ENCODE assay signal across 15 mouse cellular contexts in genomic region chr14:46514262-46514932, GRCm38 (mm10).
"Had no signal": no experiment of that assay in that cellular context is flagged by ENCODE, and none has a peak within 500 bp of the region (broad histone marks: within the 10 kb centered on the region; RNA-seq: fewer than 3 reads in every experiment).

No protein-coding gene starts in this region.

- H3K27me3 ChIP-seq: limb, embryonic 13.5 days; liver, embryonic 13.5 days had no signal

- DNase-seq: kidney, adult 9 months; liver; liver, embryonic 13.5 days; lung, adult 2 months; lung, postnatal 14 days; lung, postnatal 4 days; midbrain, embryonic 14.5 days; thymus, adult 2 months; thymus, postnatal 14 days; thymus, postnatal 4 days had no signal

- H3K4me3 ChIP-seq: limb, embryonic 10.5 days; limb, embryonic 13.5 days; liver, embryonic 13.5 days had no signal

- H3K4me1 ChIP-seq: limb, embryonic 10.5 days; liver, embryonic 13.5 days had no signal

- H3K4me2 ChIP-seq: limb, embryonic 13.5 days; liver, embryonic 13.5 days; midbrain, embryonic 11.5 days had no signal

- H3K36me3 ChIP-seq: limb, embryonic 10.5 days; limb, embryonic 13.5 days; liver, embryonic 13.5 days had no signal

- ATAC-seq: hindbrain, postnatal 0 days; inflammation-experienced regulatory T-cells, adult 6 months had no signal

- H3K9me3 ChIP-seq: limb, embryonic 10.5 days; limb, embryonic 13.5 days; liver, embryonic 13.5 days had no signal

- H3K9ac ChIP-seq: limb, embryonic 13.5 days; liver, embryonic 13.5 days had no signal

- H3K27ac ChIP-seq: hindbrain, postnatal 0 days; limb, embryonic 10.5 days; limb, embryonic 13.5 days; liver, embryonic 13.5 days had no signal
